Mouse (Mus musculus): ENCODE measurements around the gene Prkcd.
A peak's percentile ranks its signal among the peaks of the same experiment; 100 is the strongest.

Prkcd gene

GRCm38 (mm10) chr14:30573235-30573634 is 52.8 kb downstream of the Prkcd start:
- no peak for DNase-seq (ENCODE audit: low spot score)

GRCm38 (mm10) chr14:30572253-30572652 is 53.8 kb downstream of the Prkcd start:
- no peak for DNase-seq (ENCODE audit: low spot score)

- no peak for DNase-seq (ENCODE audit: low spot score)
Observed at GRCm38 (mm10) chr14:30570303-30570702, 55.7 kb downstream of the Prkcd start.

- no peak for DNase-seq (ENCODE audit: low spot score)
Observed at GRCm38 (mm10) chr14:30568016-30568415, 58.0 kb downstream of the Prkcd start.

GRCm38 (mm10) chr14:30566317-30566716 is 59.7 kb downstream of the Prkcd start:
- no peak for DNase-seq (ENCODE audit: low spot score)

- DNase-seq (ENCODE audit: low spot score) = peak; percentile 70
Observed at GRCm38 (mm10) chr14:30564451-30564850, 61.6 kb downstream of the Prkcd start.

GRCm38 (mm10) chr14:30562343-30562742 is 63.7 kb downstream of the Prkcd start:
- no peak for DNase-seq (ENCODE audit: low spot score)

GRCm38 (mm10) chr14:30561470-30562187 is 64.4 kb downstream of the Prkcd start:
- DNase-seq (ENCODE audit: low spot score) = no peak

- DNase-seq (ENCODE audit: low spot score) = no peak
Observed at GRCm38 (mm10) chr14:30560803-30561389, 65.1 kb downstream of the Prkcd start.

- DNase-seq (ENCODE audit: low spot score) = no peak
Observed at GRCm38 (mm10) chr14:30559321-30559850, 66.6 kb downstream of the Prkcd start.

- no peak for DNase-seq (ENCODE audit: low spot score)
Observed at GRCm38 (mm10) chr14:30557730-30558129, 68.3 kb downstream of the Prkcd start.

- DNase-seq (ENCODE audit: low spot score) = no peak
Observed at GRCm38 (mm10) chr14:30556651-30557050, 69.4 kb downstream of the Prkcd start.

- peak; percentile 46 for DNase-seq (ENCODE audit: low spot score)
Observed at GRCm38 (mm10) chr14:30553185-30553584, 72.8 kb downstream of the Prkcd start.

GRCm38 (mm10) chr14:30551981-30552380 is 74.0 kb downstream of the Prkcd start:
- DNase-seq (ENCODE audit: low spot score) = no peak

GRCm38 (mm10) chr14:30551509-30551908 is 74.5 kb downstream of the Prkcd start:
- peak; percentile 38 for DNase-seq (ENCODE audit: low spot score)

- DNase-seq (ENCODE audit: low spot score) = no peak
Observed at GRCm38 (mm10) chr14:30550232-30551070, 75.6 kb downstream of the Prkcd start.

GRCm38 (mm10) chr14:30549777-30550149 is 76.2 kb downstream of the Prkcd start:
- DNase-seq (ENCODE audit: low spot score) = no peak

GRCm38 (mm10) chr14:30548965-30549776 is 76.8 kb downstream of the Prkcd start:
- DNase-seq (ENCODE audit: low spot score) = peak; percentile 94

- DNase-seq (ENCODE audit: low spot score) = peak; percentile 81
Observed at GRCm38 (mm10) chr14:30548131-30548720, 77.8 kb downstream of the Prkcd start, which contains the start of gene Tkt. Gene Tkt, plus strand, starts transcription at chr14:30548359.
